Mouse (Mus musculus) intestine, embryonic 16.5 days (tissue): ENCODE measurements around the gene Elovl5. TPM values are rescaled to one million over a fixed set of nuclear protein-coding genes. Genes with fewer than 3 reads are reported as not detected.
A peak's percentile ranks its signal among the peaks of the same experiment; 100 is the strongest.

Experiments used
- ATAC-seq: fragments of 200-750 bp; cut with Nextera tagmentation; 2 replicates; pipeline ENCODE4 v1.8.0; 2017; ENCODE audit warnings: moderate TSS enrichment, moderate library complexity
- H3K27ac ChIP-seq: fragments of 300-500 bp; sonication (generic); 2 replicates; pipeline ENCODE4 v1.5.1; 2014; ENCODE audit warnings: mild to moderate bottlenecking, low read length
- H3K27me3 ChIP-seq: fragments of 300-500 bp; sonication (generic); replicated peaks from 2 replicates; pipeline ENCODE4 v1.6.1; 2014; ENCODE audit warnings: low read length, control low read depth, mixed read lengths; ENCODE audit not compliant: control insufficient read depth, insufficient read depth
- H3K36me3 ChIP-seq: fragments of 300-500 bp; sonication (generic); 2 replicates; pipeline ENCODE4 v1.6.1; 2014; ENCODE audit warnings: low read length, control low read depth; ENCODE audit not compliant: control insufficient read depth, insufficient read depth
- H3K4me1 ChIP-seq: fragments of 300-500 bp; sonication (generic); 2 replicates; pipeline ENCODE4 v1.6.1; 2014; ENCODE audit warnings: low read length, control low read depth, mixed read lengths; ENCODE audit not compliant: control insufficient read depth, insufficient read depth
- H3K4me2 ChIP-seq: fragments of 300-500 bp; sonication (generic); 2 replicates; pipeline ENCODE4 v1.6.1; 2014; ENCODE audit warnings: low read depth, low read length, control low read depth
- H3K4me3 ChIP-seq: fragments of 300-500 bp; sonication (generic); 2 replicates; pipeline ENCODE4 v1.5.1; 2014; ENCODE audit warnings: mild to moderate bottlenecking, low read length
- H3K9ac ChIP-seq: fragments of 300-500 bp; sonication (generic); 2 replicates; pipeline ENCODE4 v1.6.1; 2014; ENCODE audit warnings: low read depth, low read length
- H3K9me3 ChIP-seq: fragments of 300-500 bp; sonication (generic); 2 replicates; pipeline ENCODE4 v1.6.1; 2016; ENCODE audit warnings: low read length, control low read depth; ENCODE audit not compliant: control insufficient read depth
- WGBS: fragments of 180-500 bp; shearing (Covaris S2); extraction: QIAGEN DNeasy Blood & Tissue Kit; methylation state at CpG from one replicate; pipeline ENCODE4 v1.1.7; 2014; 5-methylcytosine and 5-hydroxymethylcytosine counted together
- polyA plus RNA-seq: library from polyadenylated mRNA; unstranded; fragments of >200 nt; fragmentation: Nextera tagmentation; extraction: Ambion mirVana; gene quantifications from 2 replicates; pipeline ENCODE4 v1.2.1, GENCODE M21; 2015

Elovl5 gene
- polyA plus RNA-seq, 1 experiment from 2014 or later, result 70.9 TPM

- H3K4me1 ChIP-seq, result no peaks in the 10 kb centered on the region
- H3K4me3 ChIP-seq, result no peak overlapping the region
- H3K4me2 ChIP-seq, result no peak overlapping the region
- H3K36me3 ChIP-seq, result no peaks in the 10 kb centered on the region
- no peak for ATAC-seq
- no peak overlapping the region for H3K9ac ChIP-seq
- H3K9me3 ChIP-seq, result no peaks in the 10 kb centered on the region
- 88% methylated on average over 5 of the region's 5 CpGs for WGBS
- no peaks in the 10 kb centered on the region for H3K27me3 ChIP-seq
- no peak overlapping the region for H3K27ac ChIP-seq
These were observed 95.5 kb downstream of the Elovl5 start for GRCm38 (mm10) chr9:78012681-78013080.

DNA sequence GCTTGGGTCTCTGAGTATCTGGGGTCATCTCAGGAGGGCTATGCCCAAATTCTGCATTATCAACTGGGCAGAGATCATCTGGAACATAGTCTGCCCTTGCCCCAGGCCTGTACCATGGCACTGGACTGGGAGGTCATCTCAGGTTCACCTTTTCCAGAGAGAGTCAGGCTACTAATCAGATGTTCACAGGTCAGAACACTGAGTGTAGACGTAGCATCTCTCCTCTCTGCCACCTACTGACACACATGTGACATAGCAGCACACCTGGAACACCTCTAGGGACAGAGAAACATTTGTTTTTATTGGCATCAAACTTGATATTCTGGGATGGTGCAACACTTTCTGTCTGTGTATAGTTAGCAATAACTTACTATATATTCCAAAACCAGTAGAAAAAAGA lies 96.6 kb downstream of the Elovl5 start:
- Histone ChIP-seq H3K27ac (no peak overlapping the region), H3K9me3 (no peaks in the 10 kb centered on the region), H3K4me2 (no peak overlapping the region), H3K4me1 (no peaks in the 10 kb centered on the region), H3K36me3 (no peaks in the 10 kb centered on the region), H3K4me3 (no peak overlapping the region), H3K27me3 (no peaks in the 10 kb centered on the region), H3K9ac (no peak overlapping the region)
- WGBS, result 28% methylated on average over 1 of the region's 1 CpGs
- ATAC-seq, result no peak

- Histone ChIP-seq H3K27me3 (no peaks in the 10 kb centered on the region), H3K27ac (no peak overlapping the region), H3K9me3 (no peaks in the 10 kb centered on the region), H3K4me2 (no peak overlapping the region), H3K4me3 (no peak overlapping the region), H3K9ac (no peak overlapping the region), H3K4me1 (peaks cover 5% of the 10 kb centered on the region), H3K36me3 (no peaks in the 10 kb centered on the region)
- no peak for ATAC-seq
- WGBS, result 78% methylated on average over 7 of the region's 7 CpGs
These were observed 98.7 kb downstream of the Elovl5 start for GRCm38 (mm10) chr9:78015816-78016215.

GRCm38 (mm10) chr9:78016288-78016687 lies 99.1 kb downstream of the Elovl5 start:
- no peak for ATAC-seq
- no peak overlapping the region for H3K4me2 ChIP-seq
- H3K9ac ChIP-seq, result no peak overlapping the region
- no peak overlapping the region for H3K27ac ChIP-seq
- H3K36me3 ChIP-seq, result no peaks in the 10 kb centered on the region
- H3K27me3 ChIP-seq, result no peaks in the 10 kb centered on the region
- peaks cover 9% of the 10 kb centered on the region for H3K4me1 ChIP-seq
- H3K9me3 ChIP-seq, result no peaks in the 10 kb centered on the region
- H3K4me3 ChIP-seq, result no peak overlapping the region
- 66% methylated on average over 15 of the region's 15 CpGs for WGBS

DNA sequence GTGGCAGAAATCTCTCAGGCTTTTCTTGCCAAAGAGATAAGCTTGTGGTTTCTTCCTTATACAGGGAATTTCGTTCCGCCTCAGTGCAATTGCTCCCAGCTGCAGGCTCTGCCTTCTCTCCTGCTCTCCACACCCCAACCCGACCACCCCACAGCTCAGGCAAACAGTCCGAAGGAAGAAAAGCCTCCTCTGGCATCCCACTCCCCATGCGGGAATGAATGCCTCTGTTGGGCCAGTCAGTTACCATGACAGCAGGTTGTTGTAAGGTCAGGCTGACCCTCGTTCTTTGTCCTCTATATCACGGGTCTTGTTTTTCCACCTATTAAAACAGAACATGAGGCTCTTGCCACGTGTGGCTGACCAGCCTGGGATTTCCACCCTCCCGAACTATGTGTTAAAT lies 104.1 kb downstream of the Elovl5 start:
- WGBS, result 36% methylated on average over 9 of the region's 9 CpGs
- no peak for ATAC-seq
- H3K4me3 ChIP-seq, result no peak overlapping the region
- no peaks in the 10 kb centered on the region for H3K36me3 ChIP-seq
- H3K27ac ChIP-seq, result peak overlapping the region; percentile 89
- no peaks in the 10 kb centered on the region for H3K27me3 ChIP-seq
- H3K9me3 ChIP-seq, result no peaks in the 10 kb centered on the region
- H3K4me2 ChIP-seq, result no peak overlapping the region
- H3K4me1 ChIP-seq, result peaks cover 22% of the 10 kb centered on the region
- H3K9ac ChIP-seq, result no peak overlapping the region

DNA sequence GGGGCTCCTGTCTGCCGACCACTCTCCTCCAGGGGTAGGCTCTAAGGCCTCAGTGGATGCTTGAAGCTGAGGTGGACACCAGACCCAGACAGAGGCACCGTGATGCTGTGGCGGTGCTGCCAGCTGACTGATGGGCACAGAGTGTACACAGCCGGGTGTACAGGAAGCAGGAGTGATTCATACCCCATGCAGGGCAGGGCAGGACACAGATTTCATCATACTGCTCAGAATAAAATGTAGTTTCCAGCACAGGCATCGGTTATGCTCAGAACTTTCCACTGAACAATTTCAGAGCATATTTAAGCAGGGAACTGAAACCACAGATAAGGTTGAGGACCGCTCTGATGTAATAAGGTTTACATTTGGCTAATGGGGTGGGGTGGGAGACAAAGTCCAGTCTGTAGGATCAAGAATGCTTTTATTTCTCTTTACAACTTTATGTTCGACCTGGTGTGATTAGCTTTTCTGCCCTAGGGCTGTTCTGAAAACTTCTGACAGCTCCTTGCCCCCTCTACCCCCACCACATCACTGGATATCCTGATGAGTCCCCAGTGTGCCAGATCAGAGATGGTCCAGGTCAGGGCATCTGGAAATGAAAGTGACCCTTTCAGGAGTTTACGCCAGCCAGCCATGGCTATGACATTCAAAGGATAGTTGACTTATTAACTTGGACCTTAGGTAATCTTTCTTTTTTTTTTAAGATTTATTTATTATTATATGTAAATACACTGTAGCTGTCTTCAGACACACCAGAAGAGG lies 105.2 kb downstream of the Elovl5 start:
- H3K4me3 ChIP-seq, result peak overlapping the region; percentile 7
- peaks cover 22% of the 10 kb centered on the region for H3K4me1 ChIP-seq
- peak overlapping the region; percentile 39 for H3K4me2 ChIP-seq
- WGBS, result 46% methylated on average over 8 of the region's 8 CpGs
- no peaks in the 10 kb centered on the region for H3K36me3 ChIP-seq
- peak; percentile 88 for ATAC-seq
- no peaks in the 10 kb centered on the region for H3K27me3 ChIP-seq
- H3K9me3 ChIP-seq, result no peaks in the 10 kb centered on the region
- peak overlapping the region; percentile 33; the same call in 1 of the 2 replicates for H3K9ac ChIP-seq
- peak overlapping the region; percentile 89 for H3K27ac ChIP-seq

DNA sequence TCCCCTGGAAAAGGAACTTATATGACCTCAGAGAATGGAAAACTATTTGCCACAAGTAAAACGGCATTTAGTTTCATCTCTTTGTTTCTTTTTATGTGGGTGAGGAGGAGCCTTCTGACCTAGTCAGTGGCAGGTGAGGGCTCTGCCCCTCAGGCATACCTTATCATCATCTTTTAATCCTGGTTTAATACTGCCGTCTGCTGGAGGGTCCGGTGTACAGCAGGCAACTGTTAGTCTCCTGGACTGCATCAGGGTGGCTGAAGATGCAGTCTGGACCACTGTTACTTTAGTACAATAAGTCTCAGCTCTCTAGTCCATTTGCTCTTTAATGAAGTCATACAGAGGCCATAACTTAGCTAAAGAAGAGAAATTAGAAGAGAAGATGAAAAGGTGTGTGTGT lies 107.7 kb downstream of the Elovl5 start:
- Histone ChIP-seq H3K9me3 (no peaks in the 10 kb centered on the region), H3K27ac (no peak overlapping the region), H3K4me3 (no peak overlapping the region), H3K4me2 (no peak overlapping the region), H3K36me3 (no peaks in the 10 kb centered on the region), H3K27me3 (no peaks in the 10 kb centered on the region), H3K9ac (no peak overlapping the region), H3K4me1 (peaks cover 22% of the 10 kb centered on the region)
- ATAC-seq, result no peak
- 15% methylated on average over 3 of the region's 3 CpGs for WGBS

DNA sequence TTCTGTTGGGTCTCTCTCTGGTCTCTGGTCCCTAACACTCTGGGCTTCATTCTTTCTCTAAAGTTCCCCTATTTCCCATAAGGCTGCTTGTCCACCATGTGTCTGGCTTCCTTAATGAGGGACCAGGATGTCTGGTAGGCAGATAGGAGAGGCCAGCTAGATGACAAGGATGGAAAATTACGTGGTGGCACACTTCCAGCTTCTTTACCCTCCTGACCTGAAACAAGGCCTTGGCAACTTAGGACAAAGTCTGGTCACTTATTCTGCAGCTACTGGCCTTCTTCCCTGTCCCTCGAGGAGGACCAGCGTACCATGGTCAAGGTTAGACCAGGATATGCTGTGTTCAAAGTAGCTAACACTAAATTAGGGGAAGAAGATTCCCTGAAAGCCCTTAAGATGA lies 109.9 kb downstream of the Elovl5 start:
- Histone ChIP-seq H3K4me2 (no peak overlapping the region), H3K27ac (no peak overlapping the region), H3K36me3 (no peaks in the 10 kb centered on the region), H3K9ac (no peak overlapping the region), H3K4me3 (no peak overlapping the region), H3K27me3 (no peaks in the 10 kb centered on the region), H3K9me3 (no peaks in the 10 kb centered on the region), H3K4me1 (peaks cover 5% of the 10 kb centered on the region)
- ATAC-seq, result no peak
- WGBS, result 69% methylated on average over 3 of the region's 3 CpGs

GRCm38 (mm10) chr9:78030835-78031456 lies 113.8 kb downstream of the Elovl5 start:
- Histone ChIP-seq H3K27me3 (no peaks in the 10 kb centered on the region), H3K36me3 (no peaks in the 10 kb centered on the region), H3K9me3 (no peaks in the 10 kb centered on the region), H3K4me1 (no peaks in the 10 kb centered on the region), H3K4me2 (no peak overlapping the region), H3K4me3 (no peak overlapping the region), H3K27ac (no peak overlapping the region), H3K9ac (no peak overlapping the region)
- 86% methylated on average over 10 of the region's 10 CpGs for WGBS
- ATAC-seq, result no peak
